Mouse (Mus musculus): ENCODE results near the gene Mrpl18. TPM values are rescaled to one million over a fixed set of nuclear protein-coding genes. Genes with fewer than 3 reads are reported as not detected.

Mrpl18 gene
- polyA plus RNA-seq, 1 experiment from 2014 or later = 237 TPM

GRCm38 (mm10) chr17:12865407-12865806 is 50.7 kb downstream of the Mrpl18 start:
- no peak for DNase-seq (ENCODE audit: low spot score)

- no peak for DNase-seq (ENCODE audit: low spot score)
Observed at GRCm38 (mm10) chr17:12864111-12864510, 52.0 kb downstream of the Mrpl18 start.

Small RNA genes lying within 50 kb of the gene (microRNA-seq; reads per million reads assigned to microRNA genes)
- not detected for gene Gm24085 (ENCODE audit: borderline number of aligned reads)

Other genes starting within 250 kb of the Mrpl18 start
- 0.08 and 0.49 TPM in 2 replicates for gene Slc22a1, start 240.5 kb downstream of the Mrpl18 start, polyA plus RNA-seq (2015; fragmentation: Nextera tagmentation; extraction: Ambion mirVana)
- gene Igf2r, start 146.7 kb downstream of the Mrpl18 start, polyA plus RNA-seq (2015; fragmentation: Nextera tagmentation; extraction: Ambion mirVana) = 8.9 and 9.7 TPM in 2 replicates
- 0.10 and 0.26 TPM in 2 replicates for gene Mas1, start 48.2 kb downstream of the Mrpl18 start, polyA plus RNA-seq (2015; fragmentation: Nextera tagmentation; extraction: Ambion mirVana)
- not detected in 2 replicates for gene Mrgprh, start 40.3 kb downstream of the Mrpl18 start, polyA plus RNA-seq (2015; fragmentation: Nextera tagmentation; extraction: Ambion mirVana)
- gene Pnldc1, start 6.1 kb downstream of the Mrpl18 start, polyA plus RNA-seq (2015; fragmentation: Nextera tagmentation; extraction: Ambion mirVana) = 1.7 and 2.0 TPM in 2 replicates
- gene Tcp1, start 644 bp downstream of the Mrpl18 start, polyA plus RNA-seq (2015; fragmentation: Nextera tagmentation; extraction: Ambion mirVana) = 409 and 414 TPM in 2 replicates
- gene Acat3, start 24.3 kb upstream of the Mrpl18 start, polyA plus RNA-seq (2015; fragmentation: Nextera tagmentation; extraction: Ambion mirVana) = 0.59 and 0.81 TPM in 2 replicates
- gene Acat2, start 44.4 kb upstream of the Mrpl18 start, polyA plus RNA-seq (2015; fragmentation: Nextera tagmentation; extraction: Ambion mirVana) = 67.7 and 69.2 TPM in 2 replicates
- 185 and 210 TPM in 2 replicates for gene Wtap, start 77.8 kb upstream of the Mrpl18 start, polyA plus RNA-seq (2015; fragmentation: Nextera tagmentation; extraction: Ambion mirVana)
- 133 and 143 TPM in 2 replicates for gene Sod2, start 90.5 kb upstream of the Mrpl18 start, polyA plus RNA-seq (2015; fragmentation: Nextera tagmentation; extraction: Ambion mirVana)
- 0.16 TPM in 1 of 2 replicates, not detected in the other for gene Gpr31b, start 136.0 kb upstream of the Mrpl18 start, polyA plus RNA-seq (2015; fragmentation: Nextera tagmentation; extraction: Ambion mirVana)
- 0.21 TPM in 1 of 2 replicates, not detected in the other for gene Tcp10b, start 144.8 kb upstream of the Mrpl18 start, polyA plus RNA-seq (2015; fragmentation: Nextera tagmentation; extraction: Ambion mirVana)
- gene Unc93a, start 215.5 kb upstream of the Mrpl18 start, polyA plus RNA-seq (2015; fragmentation: Nextera tagmentation; extraction: Ambion mirVana) = 0.40 and 0.49 TPM in 2 replicates